Mouse (Mus musculus) heart, postnatal 0 days (tissue): ENCODE measurements at regions not wholly inside any gene's neighbourhood (a gene's known extent, or its start where the extent isn't known, plus 50 kb on each side); places are given as distances from the start of the nearest gene placed in this dataset.

Experiments
- CTCF ChIP-seq: IDR thresholded peaks from 2 replicates; pipeline ENCODE4 v1.5.1; 2016; ENCODE audit warnings: antibody characterized with exemption, control low read depth, low read depth
- EP300 ChIP-seq: IDR thresholded peaks from 2 replicates; pipeline ENCODE4 v1.6.1; 2016; ENCODE audit warnings: antibody characterized with exemption, low read depth

DNA sequence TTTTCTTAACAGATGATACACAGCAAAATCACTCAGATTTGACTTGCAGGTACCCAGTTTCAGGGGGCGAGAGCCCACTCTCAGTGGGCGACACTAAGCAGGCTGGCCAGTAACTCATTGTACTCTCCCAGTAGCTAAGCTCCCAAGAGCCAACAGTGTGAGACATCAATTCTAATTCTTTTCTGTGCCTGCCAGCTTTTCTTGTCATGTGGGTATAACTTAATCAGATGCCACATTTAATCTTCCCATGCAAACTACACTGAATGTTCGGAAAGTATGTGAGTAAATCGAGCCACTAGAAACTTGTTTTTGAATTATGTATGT is 124.6 kb upstream of the Ubash3b start:
- TF ChIP-seq CTCF (no peak), EP300 (no peak)
